Mouse (Mus musculus) limb, embryonic 14.5 days (tissue): ENCODE measurements around the gene Phf21b. TPM values are rescaled to one million over a fixed set of nuclear protein-coding genes. Genes with fewer than 3 reads are reported as not detected.

Experiments
- ATAC-seq: fragments of 200-750 bp; cut with Nextera tagmentation; 2 replicates; pipeline ENCODE4 v1.8.0; 2017; ENCODE audit warnings: low read depth, moderate number of reproducible peaks, moderate TSS enrichment; ENCODE audit not compliant: low FRiP score
- DNase-seq: peaks from one replicate; pipeline ENCODE4 v3.0.0-alpha.2; 2015; ENCODE audit warnings: low spot score
- H3K27ac ChIP-seq: fragments of 300-500 bp; sonication (generic); replicated peaks from 2 replicates; pipeline ENCODE4 v1.5.1; 2014; ENCODE audit warnings: low read depth, mild to moderate bottlenecking, low read length, moderate library complexity, mixed read lengths
- H3K27me3 ChIP-seq: fragments of 300-500 bp; sonication (generic); 2 replicates; pipeline ENCODE4 v1.6.1; 2014; ENCODE audit warnings: low read length, mixed read lengths; ENCODE audit not compliant: control insufficient read depth, insufficient read depth
- H3K36me3 ChIP-seq: fragments of 300-500 bp; sonication (generic); 2 replicates; pipeline ENCODE4 v1.6.1; 2014; ENCODE audit warnings: mild to moderate bottlenecking, low read length, moderate library complexity, mixed read lengths; ENCODE audit not compliant: control insufficient read depth, insufficient read depth
- H3K4me1 ChIP-seq: fragments of 300-500 bp; sonication (generic); 2 replicates; pipeline ENCODE4 v1.6.1; 2014; ENCODE audit warnings: antibody characterized with exemption, low read length, mixed read lengths; ENCODE audit not compliant: control insufficient read depth, insufficient read depth
- H3K4me2 ChIP-seq: fragments of 300-500 bp; sonication (generic); replicated peaks from 2 replicates; pipeline ENCODE4 v1.6.1; 2014; ENCODE audit warnings: low read depth, mild to moderate bottlenecking, low read length, moderate library complexity; ENCODE audit not compliant: severe bottlenecking
- H3K4me3 ChIP-seq: fragments of 300-500 bp; sonication (generic); replicated peaks from 2 replicates; pipeline ENCODE4 v1.5.1; 2014; ENCODE audit warnings: low read length
- H3K9ac ChIP-seq: fragments of 300-500 bp; sonication (generic); 2 replicates; pipeline ENCODE4 v1.6.1; 2014; ENCODE audit warnings: mild to moderate bottlenecking, low read depth, low read length, moderate library complexity; ENCODE audit not compliant: severe bottlenecking
- H3K9me3 ChIP-seq: fragments of 300-500 bp; sonication (generic); 2 replicates; pipeline ENCODE4 v1.6.1; 2016; ENCODE audit warnings: low read length; ENCODE audit not compliant: control insufficient read depth
- POLR2A ChIP-seq: fragments of 200-500 bp; IDR thresholded peaks from 2 replicates; pipeline ENCODE4 v1.8.0; 2012; ENCODE audit warnings: inconsistent platforms, mild to moderate bottlenecking, moderate library complexity, borderline replicate concordance; ENCODE audit not compliant: insufficient read depth, insufficient read length; ENCODE audit errors: extremely low read depth
- whole genome bisulfite sequencing: fragments of 180-500 bp; shearing (Covaris S2); extraction: QIAGEN DNeasy Blood & Tissue Kit; methylation state at CpG from one replicate; pipeline ENCODE4 v1.1.7; 2014; 5-methylcytosine and 5-hydroxymethylcytosine counted together
- polyA plus RNA-seq, 2 experiments: library from polyadenylated mRNA; depleted of rRNA in 1 of 2; stranded (reverse) in 1 of 2; unstranded in 1 of 2; fragments of >200 nt; fragmentation: Nextera tagmentation in 1 of 2; extraction: Ambion mirVana in 1 of 2; gene quantifications; 2 replicates each; pipeline versions ENCODE4 v1.2.1 to v1.2.3; 2012 to 2014

Phf21b gene
- polyA plus RNA-seq, 2 experiments, result 0.43 to 6.9 TPM

DNA sequence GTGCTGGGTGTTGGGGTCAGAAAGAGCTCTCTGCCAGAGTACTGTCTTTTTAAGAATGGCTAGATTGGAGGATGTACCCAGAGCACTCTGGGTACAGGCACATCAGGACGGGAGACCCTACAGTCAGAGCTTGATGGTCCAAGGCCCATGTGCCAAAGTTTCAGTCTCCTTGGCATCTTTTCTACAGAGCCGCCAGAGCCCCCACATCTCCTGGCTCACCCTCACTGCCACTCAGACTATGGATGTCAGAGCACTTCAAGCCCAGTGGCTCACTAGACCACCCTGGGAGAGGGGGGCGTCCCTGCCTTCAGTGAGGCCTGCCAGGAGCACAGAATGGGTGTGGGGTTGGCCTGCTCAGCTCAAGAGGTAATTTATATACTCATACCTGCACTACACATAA, 38.3 kb downstream of the Phf21b start:
- ATAC-seq (no peak), DNase-seq (no peak)
- Histone ChIP-seq H3K4me1 (no peaks in the 10 kb centered on the region), H3K9me3 (no peaks in the 10 kb centered on the region), H3K36me3 (no peaks in the 10 kb centered on the region), H3K4me3 (no peak overlapping the region), H3K4me2 (no peak overlapping the region), H3K27me3 (no peaks in the 10 kb centered on the region), H3K9ac (no peak overlapping the region), H3K27ac (no peak overlapping the region)
- TF ChIP-seq POLR2A, result no peak
- WGBS, result 86% methylated on average over 3 of the region's 3 CpGs

DNA sequence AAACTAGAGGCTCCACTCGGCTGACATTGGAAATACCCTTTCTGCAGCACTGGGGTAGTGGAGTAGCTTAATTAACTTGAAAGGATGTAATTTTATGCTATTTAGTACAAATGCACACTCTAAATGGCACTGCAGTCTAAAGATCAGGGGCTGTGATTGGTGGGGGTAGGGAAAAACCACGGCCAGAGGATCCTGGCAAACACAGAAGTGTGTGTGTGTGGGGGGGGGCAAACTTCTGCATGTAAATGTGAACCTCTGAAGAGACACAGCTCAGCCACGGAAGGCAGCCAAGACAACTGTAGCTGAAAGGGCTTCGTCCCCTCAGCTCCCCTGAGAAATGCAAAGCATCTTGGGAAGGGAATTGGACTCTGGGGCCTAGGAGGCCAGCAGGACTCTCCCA, 40.7 kb downstream of the Phf21b start:
- Histone ChIP-seq H3K4me2 (no peak overlapping the region), H3K27ac (no peak overlapping the region)
- 55% methylated on average over 4 of the region's 4 CpGs for WGBS

GRCm38 (mm10) chr15:84812831-84813357, 43.0 kb downstream of the Phf21b start:
- no peak for TF ChIP-seq POLR2A
- no peak for ATAC-seq
- Histone ChIP-seq H3K27ac (no peak overlapping the region), H3K27me3 (no peaks in the 10 kb centered on the region; the same call in 1 of the 2 replicates), H3K4me2 (no peak overlapping the region), H3K4me1 (peaks cover 8% of the 10 kb centered on the region), H3K36me3 (no peaks in the 10 kb centered on the region), H3K9ac (no peak overlapping the region), H3K9me3 (no peaks in the 10 kb centered on the region), H3K4me3 (no peak overlapping the region)
- no peak for DNase-seq
- 67% methylated on average over 11 of the region's 11 CpGs for WGBS

More for the DNA sequence above, 40.7 kb downstream of the Phf21b start:
- ATAC-seq (no peak), DNase-seq (no peak)
- H3K4me3 ChIP-seq, result no peak overlapping the region
- H3K4me1 ChIP-seq, result no peaks in the 10 kb centered on the region
- no peaks in the 10 kb centered on the region for H3K9me3 ChIP-seq
- TF ChIP-seq POLR2A, result no peak
- no peaks in the 10 kb centered on the region; the same call in 1 of the 2 replicates for H3K27me3 ChIP-seq
- H3K36me3 ChIP-seq, result no peaks in the 10 kb centered on the region
- H3K9ac ChIP-seq, result no peak overlapping the region

- no peak overlapping the region for H3K27ac ChIP-seq
- H3K27me3 ChIP-seq, result no peaks in the 10 kb centered on the region; the same call in 1 of the 2 replicates
- DNase-seq, result no peak
- H3K9ac ChIP-seq, result no peak overlapping the region
- H3K36me3 ChIP-seq, result no peaks in the 10 kb centered on the region
- WGBS, result 76% methylated on average over 5 of the region's 5 CpGs
- H3K4me3 ChIP-seq, result no peak overlapping the region
- peaks cover 8% of the 10 kb centered on the region for H3K4me1 ChIP-seq
- no peak for TF ChIP-seq POLR2A
- no peak for ATAC-seq
- no peak overlapping the region for H3K4me2 ChIP-seq
- no peaks in the 10 kb centered on the region for H3K9me3 ChIP-seq
Observed at GRCm38 (mm10) chr15:84811126-84811525, 44.7 kb downstream of the Phf21b start.

DNA sequence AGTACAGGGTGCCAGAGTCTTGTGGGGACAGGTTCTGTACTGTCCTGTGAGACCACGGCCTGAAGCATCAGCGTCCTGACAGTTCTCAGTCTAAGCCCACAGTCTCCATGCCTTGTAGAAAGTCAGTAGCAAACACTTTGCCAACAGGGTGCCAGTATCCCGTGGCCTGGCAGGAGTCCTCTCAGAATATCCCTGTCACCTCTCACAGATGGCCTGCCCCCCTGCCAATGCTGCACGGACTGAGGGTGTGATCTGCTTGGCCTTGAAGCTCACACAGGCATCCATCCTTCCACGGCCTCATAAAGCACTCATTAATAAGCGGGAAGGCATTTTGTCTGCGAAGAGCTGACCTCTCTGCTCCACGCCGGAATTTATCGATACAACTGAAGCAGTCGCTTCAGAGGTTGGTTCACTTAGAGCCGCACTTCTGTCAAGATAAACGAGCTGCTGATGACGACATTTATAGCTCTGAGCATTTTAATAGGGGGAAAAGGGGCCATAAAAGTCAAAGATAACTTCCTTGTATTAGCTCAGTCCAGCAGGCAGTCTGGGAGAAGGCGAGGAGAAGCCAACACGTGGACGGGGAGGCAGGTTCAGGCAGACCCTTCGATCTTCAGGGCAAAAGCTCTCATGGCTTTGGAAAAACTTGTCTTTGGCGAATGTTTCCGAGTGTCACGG, 46.4 kb downstream of the Phf21b start:
- peak; percentile 21 for DNase-seq
- Histone ChIP-seq H3K9me3 (no peaks in the 10 kb centered on the region), H3K4me3 (no peak overlapping the region), H3K4me1 (peaks cover 8% of the 10 kb centered on the region), H3K27me3 (no peaks in the 10 kb centered on the region; the same call in 1 of the 2 replicates), H3K36me3 (0 out of 2 replicates have a peak, but pooled peaks cover 3% of the 10 kb centered on the region), H3K27ac (no peak overlapping the region), H3K9ac (no peak overlapping the region), H3K4me2 (no peak overlapping the region)
- no peak for TF ChIP-seq POLR2A
- ATAC-seq, result no peak
- WGBS, result 15% methylated on average over 21 of the region's 21 CpGs
